Comparison of ENCODE assay signal across 9 mouse cellular contexts in genomic region chr11:87595327-87595841, GRCm38 (mm10). TPM values are rescaled to one million over a fixed set of nuclear protein-coding genes. Genes with fewer than 3 reads are reported as not detected.
A peak's percentile ranks its signal among the peaks of the same experiment; 100 is the strongest.
DNase-seq lines count a peak whose midpoint lies in the region; ATAC-seq and TF ChIP-seq lines count a peak whose summit lies in the region.
"Had no signal": no experiment of that assay in that cellular context is flagged by ENCODE, and none has a peak within 500 bp of the region (broad histone marks: within the 10 kb centered on the region; RNA-seq: fewer than 3 reads in every experiment).

No protein-coding gene starts in this region.

- H3K9ac ChIP-seq in embryonic facial prominence, embryonic 12.5 days = peak overlapping the region; percentile 93
- peak overlapping the region; percentile 82 for H3K9ac ChIP-seq in heart, adult 2 months (ENCODE audit: low read depth, low read length)
- peak overlapping the region; percentile 81 for H3K9ac ChIP-seq in kidney, embryonic 14.5 days (ENCODE audit: low read depth, low read length)
- H3K9ac ChIP-seq in liver, adult 2 months (ENCODE audit: low read depth, low read length) = peak overlapping the region; percentile 59
- peak overlapping the region; percentile 71 for H3K9ac ChIP-seq in stomach, embryonic 14.5 days (replicated peaks; ENCODE audit: low read depth, low read length)

- H3K36me3 ChIP-seq in embryonic facial prominence, embryonic 12.5 days = peaks cover 45% of the 10 kb centered on the region
- H3K36me3 ChIP-seq in heart, adult 2 months (ENCODE audit: control insufficient read depth, insufficient read depth, low read length) = peaks cover 3% of the 10 kb centered on the region
- peaks cover 41% of the 10 kb centered on the region for H3K36me3 ChIP-seq in kidney, embryonic 14.5 days (ENCODE audit: control insufficient read depth, insufficient read depth, low read length)
- H3K36me3 ChIP-seq in liver, adult 2 months (ENCODE audit: control insufficient read depth, insufficient read depth, low read length) = peaks cover 26% of the 10 kb centered on the region
- peaks cover 30% of the 10 kb centered on the region for H3K36me3 ChIP-seq in stomach, embryonic 14.5 days (ENCODE audit: control insufficient read depth, insufficient read depth, low read length)

- no peaks in the 10 kb centered on the region for H3K9me3 ChIP-seq in embryonic facial prominence, embryonic 12.5 days
- H3K9me3 ChIP-seq in kidney, embryonic 14.5 days (ENCODE audit: control insufficient read depth, low read length) = no peaks in the 10 kb centered on the region
- no peaks in the 10 kb centered on the region for H3K9me3 ChIP-seq in stomach, embryonic 14.5 days (ENCODE audit: control insufficient read depth, low read depth, low read length)

- peak overlapping the region; percentile 87 for H3K4me2 ChIP-seq in embryonic facial prominence, embryonic 12.5 days (replicated peaks)
- H3K4me2 ChIP-seq in kidney, embryonic 14.5 days (replicated peaks; ENCODE audit: low read depth, low read length) = peak overlapping the region; percentile 92
- peak overlapping the region; percentile 90 for H3K4me2 ChIP-seq in stomach, embryonic 14.5 days (replicated peaks; ENCODE audit: low read depth, low read length)

- H3K27me3 ChIP-seq in embryonic facial prominence, embryonic 12.5 days = no peaks in the 10 kb centered on the region
- H3K27me3 ChIP-seq in heart, adult 2 months (ENCODE audit: control insufficient read depth, insufficient read depth, low read length) = no peaks in the 10 kb centered on the region
- H3K27me3 ChIP-seq in kidney, embryonic 14.5 days (ENCODE audit: control insufficient read depth, insufficient read depth, low read length) = no peaks in the 10 kb centered on the region
- H3K27me3 ChIP-seq in liver, adult 2 months (ENCODE audit: control insufficient read depth, insufficient read depth, low read length) = no peaks in the 10 kb centered on the region
- H3K27me3 ChIP-seq in stomach, embryonic 14.5 days (ENCODE audit: control insufficient read depth, insufficient read depth, low read length) = no peaks in the 10 kb centered on the region

- no peaks in the 10 kb centered on the region for H3K79me2 ChIP-seq in heart, adult 2 months (replicated peaks; ENCODE audit: control insufficient read depth, insufficient read depth, low read length)
- peaks cover 12% of the 10 kb centered on the region; the same call in 1 of the 2 replicates for H3K79me2 ChIP-seq in liver, adult 2 months (ENCODE audit: control insufficient read depth, insufficient read depth, low read length)

- peak overlapping the region; percentile 77 for H3K4me3 ChIP-seq in embryonic facial prominence, embryonic 12.5 days
- peak overlapping the region; percentile 60 for H3K4me3 ChIP-seq in heart, adult 2 months
- H3K4me3 ChIP-seq in kidney, embryonic 14.5 days (ENCODE audit: low read length) = peak overlapping the region; percentile 78
- peak overlapping the region; percentile 62 for H3K4me3 ChIP-seq in liver, adult 2 months (ENCODE audit: insufficient read depth, low read depth, low read length)
- H3K4me3 ChIP-seq in stomach, embryonic 14.5 days (ENCODE audit: low read depth, low read length) = peak overlapping the region; percentile 56

- peak; percentile 70 for ATAC-seq in embryonic facial prominence, embryonic 12.5 days (ENCODE audit: insufficient number of reproducible peaks, insufficient read depth, low FRiP score, low TSS enrichment)
- peak; percentile 71 for ATAC-seq in kidney, embryonic 14.5 days (ENCODE audit: low FRiP score, low TSS enrichment)
- ATAC-seq in stomach, embryonic 14.5 days (ENCODE audit: insufficient number of reproducible peaks, insufficient read depth, low FRiP score, low read depth) = peak; percentile 59

- H3K4me1 ChIP-seq in embryonic facial prominence, embryonic 12.5 days = peaks cover 40% of the 10 kb centered on the region
- peaks cover 10% of the 10 kb centered on the region for H3K4me1 ChIP-seq in heart, adult 2 months (ENCODE audit: control insufficient read depth, insufficient read depth, low read length)
- peaks cover 40% of the 10 kb centered on the region for H3K4me1 ChIP-seq in kidney, embryonic 14.5 days (ENCODE audit: control insufficient read depth, insufficient read depth, low read length)
- peaks cover 14% of the 10 kb centered on the region for H3K4me1 ChIP-seq in liver, adult 2 months (ENCODE audit: control insufficient read depth, insufficient read depth, low read length)
- H3K4me1 ChIP-seq in stomach, embryonic 14.5 days (ENCODE audit: control insufficient read depth, insufficient read depth, low read length) = peaks cover 21% of the 10 kb centered on the region

- peak; percentile 82 for DNase-seq in layer of hippocampus, adult 11-12 months (ENCODE audit: low spot score)
- no peak for DNase-seq in layer of hippocampus, adult 9-10 months (ENCODE audit: low spot score)
- peak; percentile 89 to 92 for DNase-seq in heart, adult 2 months
- peak; percentile 77 for DNase-seq in liver, adult 2 months (ENCODE audit: extremely low read depth, low read depth, low spot score)
- DNase-seq in naive thymus-derived CD4-positive, alpha-beta T cell, adult 2 months (ENCODE audit: low read depth) = peak; percentile 71

- intact Hi-C loops in heart, adult 2 months (cut with DNase I) = loop anchor here (5.0 kb wide), 1 partner anchor 142 kb away; the partner anchor contains the start of gene Supt4a

- TF ChIP-seq CTCF in heart, adult 2 months (IDR thresholded peaks at IDR 0.05) = peak; percentile 23
- no peak for TF ChIP-seq CTCF in liver, adult 2 months (IDR thresholded peaks at IDR 0.05; ENCODE audit: low read depth, low read length)

- WGBS in embryonic facial prominence, embryonic 12.5 days = 2% methylated on average over 35 of the region's 37 CpGs
- WGBS in heart, adult 2 months = 4% methylated on average over 35 of the region's 37 CpGs
- WGBS in kidney, embryonic 14.5 days = 1% methylated on average over 22 of the region's 37 CpGs
- 4% methylated on average over 34 of the region's 37 CpGs for WGBS in liver, adult 2 months
- under 1% methylated on average over 33 of the region's 37 CpGs for WGBS in stomach, embryonic 14.5 days

- peak overlapping the region; percentile 87 for H3K27ac ChIP-seq in embryonic facial prominence, embryonic 12.5 days
- peak overlapping the region; percentile 55 for H3K27ac ChIP-seq in heart, adult 2 months
- peak overlapping the region; percentile 80 for H3K27ac ChIP-seq in kidney, embryonic 14.5 days (ENCODE audit: low read depth, low read length)
- H3K27ac ChIP-seq in liver, adult 2 months (replicated peaks; ENCODE audit: insufficient read depth, low read depth, low read length) = peak overlapping the region; percentile 9
- H3K27ac ChIP-seq in stomach, embryonic 14.5 days (ENCODE audit: low read length) = peak overlapping the region; percentile 63; the same call in 1 of the 2 replicates

- TF ChIP-seq POLR2A in heart, adult 2 months (IDR thresholded peaks at IDR 0.05; ENCODE audit: insufficient read depth, low read depth, low read length) = no peak; the same call in 1 of the 2 replicates
- TF ChIP-seq POLR2A in liver, adult 2 months (IDR thresholded peaks at IDR 0.05; ENCODE audit: extremely low read depth, insufficient read depth, low read length) = no peak

- no peak for TF ChIP-seq EP300 in heart, adult 2 months (IDR thresholded peaks at IDR 0.05; ENCODE audit: insufficient read depth, low read depth, low read length)

RNA-seq across cellular contexts. Expression of gene Mtmr4, which starts 3.4 kb away (rescaled TPM):
- 54.9 and 58.2 TPM in 2 replicates for polyA plus RNA-seq in embryonic facial prominence, embryonic 12.5 days (2016; fragmentation: Nextera tagmentation; extraction: Ambion mirVana)
- total RNA-seq in heart, adult 2 months (2021) = 10 to 100 TPM; 24.7 to 27.8 TPM
- 7.9 and 19.0 TPM in 2 replicates for polyA plus RNA-seq in heart, adult 2 months (2012; rRNA removed)
- 20.2 and 44.3 TPM in 2 replicates for polyA plus RNA-seq in kidney, embryonic 14.5 days (2014; fragmentation: Nextera tagmentation; extraction: Ambion mirVana)
- total RNA-seq in liver, adult 2 months (2014; rRNA removed) = 13.4 and 18.6 TPM in 2 replicates
- polyA plus RNA-seq in liver, adult 2 months (2012; rRNA removed) = 18.1 and 22.9 TPM in 2 replicates
- 30.5 and 32.0 TPM in 2 replicates for polyA plus RNA-seq in stomach, embryonic 14.5 days (2014; fragmentation: Nextera tagmentation; extraction: Ambion mirVana)

RNA-seq across cellular contexts. Expression of gene Hsf5, which starts 21.6 kb away (rescaled TPM):
- 0.31 and 0.51 TPM in 2 replicates for polyA plus RNA-seq in embryonic facial prominence, embryonic 12.5 days (2016; fragmentation: Nextera tagmentation; extraction: Ambion mirVana)
- total RNA-seq in heart, adult 2 months (2021) = under 1 TPM in 1 of 2 experiments, not detected in 1; 0.05 TPM
- 0.02 and 0.06 TPM in 2 replicates for polyA plus RNA-seq in heart, adult 2 months (2012; rRNA removed)
- polyA plus RNA-seq in kidney, embryonic 14.5 days (2014; fragmentation: Nextera tagmentation; extraction: Ambion mirVana) = 0.23 and 0.24 TPM in 2 replicates
- total RNA-seq in liver, adult 2 months (2014; rRNA removed) = 0.07 and 0.09 TPM in 2 replicates
- 0.05 TPM in 1 of 2 replicates, not detected in the other for polyA plus RNA-seq in liver, adult 2 months (2012; rRNA removed)
- polyA plus RNA-seq in stomach, embryonic 14.5 days (2014; fragmentation: Nextera tagmentation; extraction: Ambion mirVana) = 0.21 and 0.41 TPM in 2 replicates
- total RNA-seq: MEL had no signal

RNA-seq across cellular contexts. Expression of gene Sept4, which starts 26.7 kb away (rescaled TPM):
- 13.3 TPM in 2 replicates for polyA plus RNA-seq in embryonic facial prominence, embryonic 12.5 days (2016; fragmentation: Nextera tagmentation; extraction: Ambion mirVana)
- 10 to 100 TPM; 36.7 to 38.6 TPM for total RNA-seq in heart, adult 2 months (2021)
- 39.9 and 54.4 TPM in 2 replicates for polyA plus RNA-seq in heart, adult 2 months (2012; rRNA removed)
- polyA plus RNA-seq in kidney, embryonic 14.5 days (2014; fragmentation: Nextera tagmentation; extraction: Ambion mirVana) = 35.6 and 37.9 TPM in 2 replicates
- 10.8 and 11.5 TPM in 2 replicates for total RNA-seq in liver, adult 2 months (2014; rRNA removed)
- 10.8 and 11.7 TPM in 2 replicates for polyA plus RNA-seq in liver, adult 2 months (2012; rRNA removed)
- polyA plus RNA-seq in stomach, embryonic 14.5 days (2014; fragmentation: Nextera tagmentation; extraction: Ambion mirVana) = 15.7 and 15.8 TPM in 2 replicates

RNA-seq across cellular contexts. Expression of gene Gm11492, which starts 28.9 kb away (rescaled TPM):
- not detected in 2 replicates for polyA plus RNA-seq in embryonic facial prominence, embryonic 12.5 days (2016; fragmentation: Nextera tagmentation; extraction: Ambion mirVana)
- total RNA-seq in heart, adult 2 months (2021) = not detected
- polyA plus RNA-seq in heart, adult 2 months (2012; rRNA removed) = 0.04 TPM in 1 of 2 replicates, not detected in the other
- not detected in 2 replicates for polyA plus RNA-seq in kidney, embryonic 14.5 days (2014; fragmentation: Nextera tagmentation; extraction: Ambion mirVana)
- not detected in 2 replicates for total RNA-seq in liver, adult 2 months (2014; rRNA removed)
- 0.04 TPM in 1 of 2 replicates, not detected in the other for polyA plus RNA-seq in liver, adult 2 months (2012; rRNA removed)
- polyA plus RNA-seq in stomach, embryonic 14.5 days (2014; fragmentation: Nextera tagmentation; extraction: Ambion mirVana) = not detected in 2 replicates
- total RNA-seq: MEL had no signal

Comparison
In these comparisons a context has a peak if more than half of its experiments do, and no peak if none do; other contexts are left out.
1. H3K27ac ChIP-seq: peak in every context shown above with its lines; median percentile 87 in embryonic facial prominence, embryonic 12.5 days; 80 in kidney, embryonic 14.5 days; 63 in stomach, embryonic 14.5 days; 55 in heart, adult 2 months; 9 in liver, adult 2 months.